Comparison of ENCODE assay signal across 24 mouse cellular contexts in genomic region chr4:22528516-22528915, GRCm38 (mm10). TPM values are rescaled to one million over a fixed set of nuclear protein-coding genes. Genes with fewer than 3 reads are reported as not detected.
"Had no signal": no experiment of that assay in that cellular context is flagged by ENCODE, and none has a peak within 500 bp of the region (broad histone marks: within the 10 kb centered on the region; RNA-seq: fewer than 3 reads in every experiment).

No protein-coding gene starts in this region.

- H3K36me3 ChIP-seq: midbrain, embryonic 10.5 days; midbrain, embryonic 13.5 days; midbrain, embryonic 15.5 days; neural tube, embryonic 13.5 days; neural tube, embryonic 15.5 days had no signal

- DNase-seq: lung, adult 18-20 months; lung, embryonic 14.5 days; lung, postnatal 10 days; lung, postnatal 4 days; retina, postnatal 1 day; right cerebral cortex, adult 18-20 months; right cerebral cortex, postnatal 25 days; right cerebral cortex, postnatal 4 days; spleen, adult 18-20 months; thymus, adult 18-20 months; thymus, postnatal 14 days; thymus, postnatal 36 days had no signal

- H3K4me1 ChIP-seq: midbrain, embryonic 10.5 days; midbrain, embryonic 13.5 days; midbrain, embryonic 15.5 days; neural tube, embryonic 13.5 days; neural tube, embryonic 15.5 days had no signal

- H3K4me3 ChIP-seq: midbrain, embryonic 10.5 days; midbrain, embryonic 13.5 days; midbrain, embryonic 15.5 days; myocyte; neural tube, embryonic 13.5 days; neural tube, embryonic 15.5 days had no signal

- H3K9ac ChIP-seq: lung, embryonic 14.5 days; midbrain, embryonic 13.5 days; midbrain, embryonic 15.5 days; neural tube, embryonic 13.5 days; neural tube, embryonic 15.5 days had no signal

- H3K4me2 ChIP-seq: lung, embryonic 14.5 days; midbrain, embryonic 13.5 days; midbrain, embryonic 15.5 days; neural tube, embryonic 13.5 days; neural tube, embryonic 15.5 days had no signal

- H3K9me3 ChIP-seq: midbrain, embryonic 15.5 days; neural tube, embryonic 13.5 days; neural tube, embryonic 15.5 days had no signal

- H3K27ac ChIP-seq: midbrain, embryonic 10.5 days; midbrain, embryonic 13.5 days; midbrain, embryonic 15.5 days; neural tube, embryonic 13.5 days; neural tube, embryonic 15.5 days had no signal

- H3K27me3 ChIP-seq: midbrain, embryonic 13.5 days; midbrain, embryonic 15.5 days; neural tube, embryonic 13.5 days; neural tube, embryonic 15.5 days had no signal

- ATAC-seq: midbrain, embryonic 13.5 days; midbrain, embryonic 15.5 days had no signal

RNA-seq across cellular contexts. Expression of gene Pou3f2, which starts 40.4 kb away (rescaled TPM):
- total RNA-seq: megakaryocyte, adult 5-6 weeks; megakaryocyte-erythroid progenitor cell, adult 5-6 weeks had no signal
- polyA plus RNA-seq: liver, embryonic 16.5 days; lung, embryonic 14.5 days; myocyte; small intestine, adult 2 months; stomach, embryonic 14.5 days; thymus, postnatal 0 days had no signal
